Comparison of ENCODE assay signal across 21 mouse cellular contexts in the genomic region with DNA sequence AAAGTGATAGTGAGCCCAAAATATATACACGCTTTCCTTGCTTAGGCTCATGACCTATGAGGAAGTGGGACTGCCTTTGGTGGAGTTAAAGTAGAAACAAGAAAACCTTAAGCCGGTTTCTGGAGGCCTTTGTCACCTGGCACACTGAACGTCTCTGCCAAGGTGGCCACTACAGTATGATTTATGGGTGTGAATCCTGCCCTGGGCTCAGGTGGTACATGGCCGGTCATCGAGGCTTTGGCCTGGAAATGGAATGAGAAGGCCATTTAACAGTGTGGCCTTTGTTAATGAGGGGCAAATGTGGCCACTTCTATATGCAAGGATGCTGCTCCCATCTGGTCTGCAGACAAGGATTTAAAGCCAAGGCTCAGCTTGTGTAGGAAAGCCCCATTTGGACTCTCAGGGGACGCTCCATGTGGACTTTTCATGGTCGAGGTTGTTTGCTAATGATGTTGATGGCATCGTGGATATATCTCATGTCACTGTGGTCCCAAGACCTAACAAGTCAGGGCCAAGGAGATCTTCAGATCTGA. TPM values are rescaled to one million over a fixed set of nuclear protein-coding genes. Genes with fewer than 3 reads are reported as not detected.
DNase-seq lines count a peak whose midpoint lies in the region; ATAC-seq and TF ChIP-seq lines count a peak whose summit lies in the region.
"Had no signal": no experiment of that assay in that cellular context is flagged by ENCODE, and none has a peak within 500 bp of the region (broad histone marks: within the 10 kb centered on the region; RNA-seq: fewer than 3 reads in every experiment).

No protein-coding gene starts in this region.

- no peak overlapping the region for H3K9ac ChIP-seq in heart, embryonic 12.5 days
- H3K9ac ChIP-seq in midbrain, postnatal 0 days (replicated peaks; ENCODE audit: low read length, poor library complexity, severe bottlenecking) = no peak overlapping the region
- H3K9ac ChIP-seq in midbrain, embryonic 15.5 days = no peak overlapping the region
- no peak overlapping the region for H3K9ac ChIP-seq in hindbrain, postnatal 0 days (replicated peaks; ENCODE audit: low read length)
- H3K9ac ChIP-seq: heart, embryonic 13.5 days; liver, embryonic 14.5 days; stomach, embryonic 15.5 days had no signal

- H3K27me3 ChIP-seq in heart, embryonic 12.5 days (replicated peaks) = no peaks in the 10 kb centered on the region
- no peaks in the 10 kb centered on the region for H3K27me3 ChIP-seq in midbrain, postnatal 0 days (ENCODE audit: insufficient read depth, low read length)
- no peaks in the 10 kb centered on the region for H3K27me3 ChIP-seq in midbrain, embryonic 15.5 days (replicated peaks)
- H3K27me3 ChIP-seq in hindbrain, postnatal 0 days (ENCODE audit: insufficient read depth, low read length) = no peaks in the 10 kb centered on the region
- no peaks in the 10 kb centered on the region for H3K27me3 ChIP-seq in limb, embryonic 10.5 days (ENCODE audit: low read depth, poor library complexity, severe bottlenecking)
- H3K27me3 ChIP-seq: heart, embryonic 13.5 days; megakaryocyte, embryonic 14.5 days; stomach, embryonic 15.5 days had no signal

- no peaks in the 10 kb centered on the region for H3K9me3 ChIP-seq in heart, embryonic 12.5 days (replicated peaks)
- H3K9me3 ChIP-seq in midbrain, postnatal 0 days (ENCODE audit: low read length) = no peaks in the 10 kb centered on the region
- no peaks in the 10 kb centered on the region for H3K9me3 ChIP-seq in midbrain, embryonic 15.5 days
- H3K9me3 ChIP-seq in hindbrain, postnatal 0 days (ENCODE audit: low read length) = no peaks in the 10 kb centered on the region
- no peaks in the 10 kb centered on the region for H3K9me3 ChIP-seq in limb, embryonic 10.5 days (replicated peaks)
- H3K9me3 ChIP-seq: forebrain, embryonic 10.5 days; heart, embryonic 13.5 days; stomach, embryonic 15.5 days had no signal

- peak; percentile 80 for DNase-seq in heart, adult 11 months
- peak; percentile 55 for DNase-seq in midbrain, postnatal 0 days (ENCODE audit: low spot score)
- peak; percentile 58 for DNase-seq in hindbrain, postnatal 0 days (ENCODE audit: low spot score)
- no peak for DNase-seq in limb, embryonic 10.5 days (ENCODE audit: low spot score)
- DNase-seq in natural killer cell, adult 2 months (ENCODE audit: low spot score in 2 of 2) = no peak
- DNase-seq: adrenal gland, adult 2 months; B cell, adult 2 months; cerebellum, adult 9-10 months; gastrocnemius, adult 2 months; kidney, adult 8-10 months; kidney, postnatal 14 days; retina, postnatal 1 day; thymus, adult 18-20 months had no signal

- ATAC-seq in heart, embryonic 12.5 days (ENCODE audit: insufficient number of reproducible peaks, low FRiP score) = no peak
- ATAC-seq in midbrain, postnatal 0 days (ENCODE audit: low FRiP score) = no peak
- no peak for ATAC-seq in midbrain, embryonic 15.5 days (replicated peaks)
- peak; percentile 36; the same call in 1 of the 2 replicates for ATAC-seq in hindbrain, postnatal 0 days
- ATAC-seq: inflammation-experienced regulatory T-cells, adult 6 months had no signal

- peaks cover 15% of the 10 kb centered on the region for H3K4me1 ChIP-seq in heart, embryonic 12.5 days (replicated peaks)
- no peaks in the 10 kb centered on the region for H3K4me1 ChIP-seq in midbrain, postnatal 0 days (ENCODE audit: insufficient read depth, low read length)
- H3K4me1 ChIP-seq in midbrain, embryonic 15.5 days = peaks cover 12% of the 10 kb centered on the region
- peaks cover 15% of the 10 kb centered on the region for H3K4me1 ChIP-seq in hindbrain, postnatal 0 days (ENCODE audit: insufficient read depth, low read length)
- peaks cover 28% of the 10 kb centered on the region for H3K4me1 ChIP-seq in limb, embryonic 10.5 days
- H3K4me1 ChIP-seq: megakaryocyte, embryonic 14.5 days had no signal

- WGBS in heart, embryonic 12.5 days = 73% methylated on average over 8 of the region's 8 CpGs
- WGBS in midbrain, postnatal 0 days = 77% methylated on average over 8 of the region's 8 CpGs
- 69% methylated on average over 8 of the region's 8 CpGs for WGBS in midbrain, embryonic 15.5 days
- 50% methylated on average over 8 of the region's 8 CpGs for WGBS in hindbrain, postnatal 0 days
- WGBS in limb, embryonic 10.5 days = 66% methylated on average over 8 of the region's 8 CpGs

- no peak for TF ChIP-seq CTCF in midbrain, postnatal 0 days (IDR thresholded peaks at IDR 0.05)
- no peak for TF ChIP-seq CTCF in hindbrain, postnatal 0 days (IDR thresholded peaks at IDR 0.05; ENCODE audit: low read depth)

- no peaks in the 10 kb centered on the region for H3K36me3 ChIP-seq in heart, embryonic 12.5 days
- no peaks in the 10 kb centered on the region for H3K36me3 ChIP-seq in midbrain, postnatal 0 days (ENCODE audit: insufficient read depth, low read length)
- H3K36me3 ChIP-seq in midbrain, embryonic 15.5 days (replicated peaks) = no peaks in the 10 kb centered on the region
- H3K36me3 ChIP-seq in hindbrain, postnatal 0 days (ENCODE audit: insufficient read depth, low read length) = no peaks in the 10 kb centered on the region
- no peaks in the 10 kb centered on the region for H3K36me3 ChIP-seq in limb, embryonic 10.5 days
- H3K36me3 ChIP-seq: forebrain, embryonic 10.5 days; heart, embryonic 13.5 days; stomach, embryonic 15.5 days had no signal

- no peak overlapping the region for H3K4me3 ChIP-seq in heart, embryonic 12.5 days
- no peak overlapping the region for H3K4me3 ChIP-seq in midbrain, postnatal 0 days (ENCODE audit: low read depth, low read length)
- H3K4me3 ChIP-seq in midbrain, embryonic 15.5 days = no peak overlapping the region
- no peak overlapping the region for H3K4me3 ChIP-seq in hindbrain, postnatal 0 days (ENCODE audit: low read length)
- H3K4me3 ChIP-seq in limb, embryonic 10.5 days = no peak overlapping the region
- H3K4me3 ChIP-seq: forebrain, embryonic 10.5 days; gastrocnemius, adult 2 months; heart, embryonic 13.5 days; megakaryocyte, embryonic 14.5 days; stomach, embryonic 15.5 days had no signal

- no peak overlapping the region for H3K4me2 ChIP-seq in heart, embryonic 12.5 days
- H3K4me2 ChIP-seq in midbrain, postnatal 0 days (ENCODE audit: low read depth, low read length, poor library complexity, severe bottlenecking) = no peak overlapping the region
- no peak overlapping the region for H3K4me2 ChIP-seq in midbrain, embryonic 15.5 days
- no peak overlapping the region for H3K4me2 ChIP-seq in hindbrain, postnatal 0 days (ENCODE audit: low read depth, low read length)
- H3K4me2 ChIP-seq: heart, embryonic 13.5 days; stomach, embryonic 15.5 days had no signal

- no peak overlapping the region for H3K27ac ChIP-seq in heart, embryonic 12.5 days (ENCODE audit: poor library complexity, severe bottlenecking)
- no peak overlapping the region for H3K27ac ChIP-seq in midbrain, postnatal 0 days (ENCODE audit: low read depth, low read length)
- no peak overlapping the region for H3K27ac ChIP-seq in midbrain, embryonic 15.5 days
- peak overlapping the region; percentile 52; the same call in 1 of the 2 replicates for H3K27ac ChIP-seq in hindbrain, postnatal 0 days
- H3K27ac ChIP-seq in limb, embryonic 10.5 days = no peak overlapping the region
- H3K27ac ChIP-seq: forebrain, embryonic 10.5 days; gastrocnemius, adult 2 months; heart, embryonic 13.5 days; liver, embryonic 14.5 days; stomach, embryonic 15.5 days had no signal

RNA-seq across cellular contexts. Expression of a gene that starts 33.3 kb away (rescaled TPM):
- 3.5 and 4.3 TPM in 2 replicates for polyA plus RNA-seq in heart, embryonic 12.5 days (2016; fragmentation: Nextera tagmentation; extraction: Ambion mirVana)
- total RNA-seq in midbrain, postnatal 0 days (2014; rRNA removed) = 11.5 and 22.3 TPM in 2 replicates
- 5.6 and 6.5 TPM in 2 replicates for polyA plus RNA-seq in midbrain, postnatal 0 days (2015; fragmentation: Nextera tagmentation; extraction: Ambion mirVana)
- polyA plus RNA-seq in midbrain, embryonic 15.5 days (2015; fragmentation: Nextera tagmentation; extraction: Ambion mirVana) = 6.9 and 8.5 TPM in 2 replicates
- total RNA-seq in hindbrain, postnatal 0 days (2014; rRNA removed) = 38.8 and 63.6 TPM in 2 replicates
- 15.1 and 16.5 TPM in 2 replicates for polyA plus RNA-seq in hindbrain, postnatal 0 days (2015; fragmentation: Nextera tagmentation; extraction: Ambion mirVana)
- polyA plus RNA-seq in limb, embryonic 10.5 days (2016; fragmentation: Nextera tagmentation; extraction: Ambion mirVana) = 5.4 and 7.3 TPM in 2 replicates

Comparison
In these comparisons a context has a peak if more than half of its experiments do, and no peak if none do; other contexts are left out.
1. DNase-seq: peak in heart, adult 11 months (single experiment), midbrain, postnatal 0 days (single experiment) and hindbrain, postnatal 0 days (single experiment); none in limb, embryonic 10.5 days (single experiment) and natural killer cell, adult 2 months (0 of 2).